Mouse (Mus musculus) liver, adult (tissue): ENCODE measurements around the gene Ilf3.
A peak's percentile ranks its signal among the peaks of the same experiment; 100 is the strongest.

Experiments
- GATA4 ChIP-seq: IDR thresholded peaks from 2 replicates; pipeline ENCODE4 v1.6.1; 2014; ENCODE audit warnings: mild to moderate bottlenecking, low read length; ENCODE audit not compliant: insufficient replicate concordance

Gene Ilf3

DNA sequence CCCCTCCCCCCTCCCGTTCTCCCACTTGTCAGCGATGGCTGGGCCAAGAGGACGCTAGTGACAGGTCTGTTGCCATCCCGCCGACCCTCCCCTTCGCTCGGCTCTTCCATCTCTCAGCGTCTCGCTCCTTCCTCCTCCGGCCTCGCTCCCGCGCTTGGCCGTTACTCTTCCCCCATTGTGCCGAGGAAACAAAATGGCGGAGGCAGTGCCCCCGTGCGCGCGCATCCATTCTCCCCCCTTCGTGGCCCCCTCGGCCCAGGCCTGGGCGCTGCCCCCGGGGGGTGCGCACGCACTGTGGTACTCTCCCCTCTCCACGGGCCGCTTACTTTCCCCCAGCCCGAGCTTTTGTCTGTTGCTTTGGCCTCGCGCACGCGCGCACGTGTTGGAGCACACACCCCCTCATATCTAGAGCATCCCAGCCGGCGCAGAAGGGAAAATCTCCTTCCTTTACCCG lies 487 bp downstream of the Ilf3 start:
- TF ChIP-seq GATA4, result no peak

GRCm38 (mm10) chr9:21369080-21369479 lies 1.4 kb downstream of the Ilf3 start:
- TF ChIP-seq GATA4, result no peak

DNA sequence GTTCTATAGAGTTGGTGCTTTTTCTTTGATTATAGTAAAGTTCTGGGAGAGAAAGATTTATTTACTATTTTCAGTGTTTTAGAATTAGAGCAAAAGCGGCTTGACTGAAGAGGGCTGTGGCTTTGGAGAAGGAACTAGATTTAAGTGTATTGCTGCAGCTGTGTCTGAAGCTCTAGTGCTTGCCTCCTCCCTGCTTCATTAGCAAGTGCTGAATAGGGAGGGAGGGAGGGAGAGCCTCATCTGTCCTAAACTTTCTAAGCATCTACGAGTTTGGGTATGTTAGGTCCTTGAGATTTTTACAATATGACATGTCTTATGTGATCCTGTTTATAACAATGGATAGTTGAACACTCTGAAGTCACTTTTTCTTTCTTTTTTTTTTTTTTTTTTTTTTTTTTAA lies 3.2 kb downstream of the Ilf3 start:
- TF ChIP-seq GATA4, result no peak

DNA sequence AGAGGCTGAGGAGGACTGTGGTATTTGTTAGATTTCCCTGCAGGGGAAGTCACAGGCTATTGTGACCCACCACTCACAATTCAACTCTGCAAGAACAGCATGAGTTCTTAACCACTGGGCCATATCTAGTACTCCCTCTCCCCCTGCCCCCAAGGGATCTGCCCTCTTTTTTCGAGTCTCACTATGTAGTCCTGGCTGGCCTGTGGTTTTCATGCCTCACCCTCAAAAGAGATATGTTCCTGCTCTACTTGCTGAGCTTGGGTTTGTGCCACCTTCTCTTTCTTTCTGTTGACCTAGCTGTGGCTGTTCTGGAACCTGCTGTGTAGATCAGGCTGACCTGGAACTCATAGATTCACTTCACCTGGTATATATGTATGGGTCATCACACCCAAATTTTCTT lies 4.8 kb downstream of the Ilf3 start:
- TF ChIP-seq GATA4, result no peak

GRCm38 (mm10) chr9:21379195-21379594 lies 11.5 kb downstream of the Ilf3 start:
- no peak for TF ChIP-seq GATA4

GRCm38 (mm10) chr9:21380868-21381267 lies 13.2 kb downstream of the Ilf3 start:
- TF ChIP-seq GATA4, result no peak

GRCm38 (mm10) chr9:21383966-21384365 lies 16.3 kb downstream of the Ilf3 start:
- TF ChIP-seq GATA4, result no peak

DNA sequence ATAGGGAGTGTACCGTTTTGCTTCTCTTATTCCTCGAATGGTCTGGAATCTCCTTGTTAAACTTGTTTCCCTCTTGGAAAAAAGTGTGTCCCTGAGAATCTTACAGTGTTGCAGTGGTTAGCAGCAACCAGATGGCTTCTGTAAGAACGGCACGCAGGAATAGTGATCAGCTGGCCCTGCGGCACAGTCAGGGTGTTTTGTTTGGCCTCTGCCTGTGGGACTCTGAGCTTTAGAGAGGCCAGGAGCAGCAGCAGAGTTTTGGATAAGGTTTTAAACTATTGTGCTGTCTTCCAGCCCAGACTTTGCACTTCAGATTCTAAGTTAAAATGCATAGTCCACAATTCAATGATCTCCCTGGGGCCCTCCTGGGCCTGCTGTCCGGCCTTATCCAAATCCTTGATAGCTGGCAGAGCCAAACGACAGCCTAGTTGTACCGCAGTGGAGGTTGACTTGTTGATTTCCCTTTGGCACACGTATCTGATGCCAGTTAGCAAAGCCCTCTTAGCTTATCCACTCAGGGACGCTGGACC lies 25.0 kb downstream of the Ilf3 start:
- no peak for TF ChIP-seq GATA4

GRCm38 (mm10) chr9:21395692-21396091 lies 28.0 kb downstream of the Ilf3 start:
- no peak for TF ChIP-seq GATA4

DNA sequence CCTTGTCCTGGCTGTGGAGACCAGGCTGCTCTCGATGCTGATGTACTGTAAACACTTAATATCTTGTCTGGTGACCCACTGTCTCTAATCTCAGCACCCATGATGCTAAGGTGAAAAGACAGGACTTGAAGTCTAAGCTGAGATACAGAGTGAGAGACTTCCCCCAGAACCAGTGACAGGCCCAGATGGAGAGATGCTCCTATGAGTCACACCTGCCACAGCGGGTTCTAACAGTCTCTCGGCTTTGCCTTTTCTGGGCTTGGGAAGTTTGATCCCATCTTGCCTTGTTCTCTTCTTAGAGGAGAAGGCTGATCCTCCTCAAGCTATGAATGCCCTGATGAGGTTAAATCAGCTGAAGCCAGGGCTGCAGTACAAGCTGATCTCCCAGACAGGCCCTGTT lies 29.5 kb downstream of the Ilf3 start:
- no peak for TF ChIP-seq GATA4

- TF ChIP-seq GATA4, result no peak
These were observed 33.4 kb downstream of the Ilf3 start for GRCm38 (mm10) chr9:21401042-21401441.

- TF ChIP-seq GATA4, result no peak
These were observed 35.1 kb downstream of the Ilf3 start for GRCm38 (mm10) chr9:21402764-21403253.

DNA sequence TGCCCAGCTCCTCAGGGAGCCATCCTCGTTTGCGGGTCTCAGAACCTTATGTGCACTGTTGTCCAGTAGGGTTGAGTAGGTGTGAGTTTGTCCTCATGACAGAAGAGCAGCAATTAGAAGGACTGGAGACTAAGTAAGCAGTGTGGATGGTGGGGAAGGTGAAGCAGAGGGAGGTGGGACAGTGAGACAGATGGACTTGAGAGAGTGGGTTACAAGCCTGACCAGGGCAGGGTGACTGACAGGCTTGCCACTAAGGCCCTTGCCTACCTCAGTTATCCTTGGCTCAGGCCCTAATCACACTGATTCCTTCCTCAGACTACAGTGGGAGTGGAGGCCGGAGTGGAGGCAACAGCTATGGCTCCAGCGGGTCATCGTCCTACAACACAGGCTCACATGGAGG lies 36.1 kb downstream of the Ilf3 start:
- TF ChIP-seq GATA4, result no peak

GRCm38 (mm10) chr9:21405525-21405924 lies 37.9 kb downstream of the Ilf3 start:
- no peak for TF ChIP-seq GATA4

DNA sequence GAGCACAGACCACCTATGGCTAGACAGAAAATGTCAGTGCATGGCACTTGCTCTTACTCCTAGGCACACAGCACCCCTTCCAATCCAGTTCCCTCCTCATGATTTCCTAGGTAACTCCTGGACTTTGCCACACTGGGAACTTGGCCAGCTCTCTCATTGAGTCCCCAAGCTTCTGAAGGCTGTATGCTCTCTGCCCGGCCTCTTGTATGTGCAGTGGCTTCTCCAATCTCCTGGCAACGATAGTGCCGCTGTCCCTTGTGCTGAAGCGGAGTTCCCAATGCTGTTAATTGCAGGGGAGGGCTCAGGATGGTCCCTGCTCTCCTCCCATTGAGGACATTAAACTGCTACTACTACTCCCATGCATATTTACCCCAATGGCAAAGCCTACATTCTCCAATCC lies 40.3 kb downstream of the Ilf3 start:
- TF ChIP-seq GATA4, result no peak

- TF ChIP-seq GATA4, result no peak
These were observed 41.0 kb downstream of the Ilf3 start for GRCm38 (mm10) chr9:21408624-21409023.

- TF ChIP-seq GATA4, result peak; percentile 32; the same call in 1 of the 2 replicates
These were observed 42.1 kb downstream of the Ilf3 start for GRCm38 (mm10) chr9:21409592-21410317.
